Comparison of ENCODE assay signal across 9 mouse cellular contexts in genomic region chr7:145216591-145216990, GRCm38 (mm10). TPM values are rescaled to one million over a fixed set of nuclear protein-coding genes. Genes with fewer than 3 reads are reported as not detected.
DNase-seq lines count a peak whose midpoint lies in the region; ATAC-seq and TF ChIP-seq lines count a peak whose summit lies in the region.
"Had no signal": no experiment of that assay in that cellular context is flagged by ENCODE, and none has a peak within 500 bp of the region (broad histone marks: within the 10 kb centered on the region; RNA-seq: fewer than 3 reads in every experiment).

No protein-coding gene starts in this region.

- TF ChIP-seq EP300 in lung, postnatal 0 days (IDR thresholded peaks at IDR 0.05), result no peak

- no peaks in the 10 kb centered on the region for H3K9me3 ChIP-seq in kidney, embryonic 15.5 days (replicated peaks)
- H3K9me3 ChIP-seq in embryonic facial prominence, embryonic 11.5 days (replicated peaks; ENCODE audit: control insufficient read depth, low read length), result no peaks in the 10 kb centered on the region
- no peaks in the 10 kb centered on the region for H3K9me3 ChIP-seq in lung, postnatal 0 days (ENCODE audit: low read length)
- H3K9me3 ChIP-seq: midbrain, embryonic 15.5 days had no signal

- H3K36me3 ChIP-seq in kidney, embryonic 15.5 days, result no peaks in the 10 kb centered on the region
- no peaks in the 10 kb centered on the region for H3K36me3 ChIP-seq in embryonic facial prominence, embryonic 11.5 days (replicated peaks; ENCODE audit: control insufficient read depth, insufficient read depth, low read depth, low read length)
- H3K36me3 ChIP-seq in lung, postnatal 0 days (ENCODE audit: insufficient read depth, low read length), result no peaks in the 10 kb centered on the region
- H3K36me3 ChIP-seq: midbrain, embryonic 15.5 days had no signal

- H3K27ac ChIP-seq in kidney, embryonic 15.5 days, result no peak overlapping the region
- no peak overlapping the region for H3K27ac ChIP-seq in embryonic facial prominence, embryonic 11.5 days (replicated peaks; ENCODE audit: low read depth, low read length)
- H3K27ac ChIP-seq in lung, postnatal 0 days (ENCODE audit: low read length), result no peak overlapping the region
- H3K27ac ChIP-seq: midbrain, embryonic 15.5 days had no signal

- 43% methylated on average over 1 of the region's 1 CpGs for WGBS in kidney, embryonic 15.5 days
- WGBS in embryonic facial prominence, embryonic 11.5 days, result 40% methylated on average over 1 of the region's 1 CpGs
- WGBS in lung, postnatal 0 days, result 54% methylated on average over 1 of the region's 1 CpGs

- no peak overlapping the region for H3K4me2 ChIP-seq in kidney, embryonic 15.5 days
- H3K4me2 ChIP-seq in embryonic facial prominence, embryonic 11.5 days (ENCODE audit: low read depth, low read length), result no peak overlapping the region
- H3K4me2 ChIP-seq in lung, postnatal 0 days (replicated peaks; ENCODE audit: low read depth, low read length), result no peak overlapping the region
- H3K4me2 ChIP-seq: midbrain, embryonic 15.5 days had no signal

- no peak overlapping the region for H3K4me3 ChIP-seq in kidney, embryonic 15.5 days (replicated peaks)
- H3K4me3 ChIP-seq in embryonic facial prominence, embryonic 11.5 days (ENCODE audit: low read depth, low read length), result no peak overlapping the region
- no peak overlapping the region for H3K4me3 ChIP-seq in lung, postnatal 0 days (ENCODE audit: low read depth, low read length)
- H3K4me3 ChIP-seq: midbrain, embryonic 15.5 days had no signal

- no peaks in the 10 kb centered on the region for H3K27me3 ChIP-seq in kidney, embryonic 15.5 days
- H3K27me3 ChIP-seq in embryonic facial prominence, embryonic 11.5 days (ENCODE audit: control insufficient read depth, insufficient read depth, low read length), result no peaks in the 10 kb centered on the region
- no peaks in the 10 kb centered on the region for H3K27me3 ChIP-seq in lung, postnatal 0 days (replicated peaks; ENCODE audit: insufficient read depth, low read length)
- H3K27me3 ChIP-seq: midbrain, embryonic 15.5 days had no signal

- ATAC-seq in kidney, embryonic 15.5 days (replicated peaks; ENCODE audit: low FRiP score), result no peak; the same call in 1 of the 2 replicates
- no peak for ATAC-seq in embryonic facial prominence, embryonic 11.5 days (replicated peaks; ENCODE audit: insufficient number of reproducible peaks, low FRiP score, low TSS enrichment, low read depth)
- peak; percentile 63 for ATAC-seq in lung, postnatal 0 days
- ATAC-seq: midbrain, embryonic 15.5 days had no signal

- TF ChIP-seq CTCF in lung, postnatal 0 days (IDR thresholded peaks at IDR 0.05), result peak; percentile 71

- DNase-seq in embryo, embryonic 10.5 days (ENCODE audit: low spot score), result peak; percentile 50
- DNase-seq in embryo, embryonic 10 days (ENCODE audit: low spot score), result no peak
- peak; percentile 68 for DNase-seq in kidney, postnatal 10 days
- DNase-seq in embryonic facial prominence, embryonic 11.5 days (ENCODE audit: low spot score), result peak; percentile 51
- DNase-seq in lung, postnatal 0 days (ENCODE audit: low spot score), result peak; percentile 64
- DNase-seq in ovary, postnatal 14 days (ENCODE audit: low spot score), result no peak
- DNase-seq in right cerebral cortex, adult 18-20 months, result no peak

- no peak overlapping the region for H3K9ac ChIP-seq in kidney, embryonic 15.5 days
- H3K9ac ChIP-seq in embryonic facial prominence, embryonic 11.5 days (replicated peaks; ENCODE audit: low read length), result no peak overlapping the region
- H3K9ac ChIP-seq in lung, postnatal 0 days (replicated peaks; ENCODE audit: low read depth), result no peak overlapping the region
- H3K9ac ChIP-seq: midbrain, embryonic 15.5 days had no signal

- H3K4me1 ChIP-seq in kidney, embryonic 15.5 days, result peaks cover 26% of the 10 kb centered on the region
- H3K4me1 ChIP-seq in embryonic facial prominence, embryonic 11.5 days (ENCODE audit: control insufficient read depth, insufficient read depth, low read length), result peaks cover 3% of the 10 kb centered on the region
- no peaks in the 10 kb centered on the region for H3K4me1 ChIP-seq in lung, postnatal 0 days (ENCODE audit: insufficient read depth, low read depth, low read length)

RNA-seq across cellular contexts. Expression of gene 1810010D01Rik, which starts 8.7 kb away (rescaled TPM):
- polyA plus RNA-seq in kidney, embryonic 15.5 days (2015; fragmentation: Nextera tagmentation; extraction: Ambion mirVana), result 0.56 TPM in 1 of 2 replicates, not detected in the other
- 0.84 TPM in 1 of 2 replicates, not detected in the other for polyA plus RNA-seq in embryonic facial prominence, embryonic 11.5 days (2014; fragmentation: Nextera tagmentation; extraction: Ambion mirVana)
- polyA plus RNA-seq in lung, postnatal 0 days (2015; fragmentation: Nextera tagmentation; extraction: Ambion mirVana), result 0.73 and 0.94 TPM in 2 replicates
- polyA plus RNA-seq: midbrain, embryonic 15.5 days had no signal

Comparison
In these comparisons a context has a peak if more than half of its experiments do, and no peak if none do; other contexts are left out.
1. DNase-seq: peak in embryo, embryonic 10.5 days (single experiment), kidney, postnatal 10 days (single experiment), embryonic facial prominence, embryonic 11.5 days (single experiment) and lung, postnatal 0 days (single experiment); none in embryo, embryonic 10 days (single experiment), ovary, postnatal 14 days (single experiment) and right cerebral cortex, adult 18-20 months (single experiment).